Mouse (Mus musculus) cerebellum, postnatal 14 days (tissue): Measurements from ENCODE around the gene St8sia6.

Source experiments
- DNase-seq, 2 experiments: peaks; one replicate each; pipeline ENCODE4 v3.0.0; 2021; ENCODE audit warnings: mixed read lengths in 2 of 2

Gene St8sia6

DNA sequence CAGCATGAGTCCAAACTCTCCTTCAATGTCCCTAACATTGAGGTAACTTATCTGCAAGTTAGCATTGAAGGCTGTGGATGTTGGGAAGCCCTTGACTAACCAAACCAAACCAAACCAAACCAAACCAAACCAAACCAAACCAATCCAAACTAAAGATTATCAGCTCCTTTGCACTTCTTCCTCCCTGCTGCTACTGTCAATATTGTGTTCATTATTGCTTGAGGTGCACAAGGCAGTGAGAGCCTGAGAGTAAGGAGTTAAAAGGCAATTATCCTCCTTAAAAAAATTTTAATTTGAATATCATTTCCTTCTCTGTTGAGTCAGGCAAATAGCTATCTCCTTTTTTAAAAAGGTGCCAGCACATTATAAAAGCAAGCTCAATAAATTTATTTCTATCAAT is 190.8 kb downstream of the St8sia6 start:
- no peak for DNase-seq
